Mouse (Mus musculus) testis, adult 2 months (tissue): ENCODE data around the gene Rpl6.

Experiments
- CTCF ChIP-seq: fragments of 200-500 bp; IDR thresholded peaks from 2 replicates; pipeline ENCODE4 v1.5.1; 2012; ENCODE audit warnings: low read depth, mild to moderate bottlenecking, inconsistent platforms, low read length, moderate library complexity; ENCODE audit not compliant: control insufficient read depth, insufficient read depth, insufficient replicate concordance
- POLR2A ChIP-seq: fragments of 200-500 bp; IDR thresholded peaks from 2 replicates; pipeline ENCODE4 v1.6.1; 2012; ENCODE audit warnings: low read depth, mild to moderate bottlenecking, inconsistent platforms, low read length, moderate library complexity; ENCODE audit not compliant: control insufficient read depth

- no peak for TF ChIP-seq CTCF
- TF ChIP-seq POLR2A = no peak
Observed at GRCm38 (mm10) chr5:121243676-121244364, 39.5 kb downstream of the Rpl6 start.
